Mouse (Mus musculus): ENCODE measurements around the gene Hapln3. TPM values are rescaled to one million over a fixed set of nuclear protein-coding genes. Genes with fewer than 3 reads are reported as not detected.

Hapln3 gene
- 1.6 and 3.0 TPM in 2 replicates for polyA plus RNA-seq (2015; fragmentation: Nextera tagmentation; extraction: Ambion mirVana)

GRCm38 (mm10) chr7:79130843-79131444 lies at the start of gene Hapln3:
Gene Hapln3 (minus strand): TSS chr7:79131018.
- H3K9me3 ChIP-seq: no peaks in the 10 kb centered on the region
- H3K36me3 ChIP-seq: peaks cover 20% of the 10 kb centered on the region
- H3K27ac ChIP-seq: no peak within 1 kb of the TSS
- peak within 1 kb of the TSS; percentile 56 for H3K4me2 ChIP-seq
- 3% methylated on average over 19 of the region's 19 CpGs for WGBS
- H3K4me1 ChIP-seq: peaks cover 18% of the 10 kb centered on the region
- 0 out of 2 replicates have a peak, but pooled peaks have one; percentile 13 for ATAC-seq (ENCODE audit: borderline replicate concordance, extremely low read depth, low FRiP score, low TSS enrichment)
- H3K27me3 ChIP-seq: no peaks in the 10 kb centered on the region
- peak within 1 kb of the TSS; percentile 29 for H3K4me3 ChIP-seq
- no peak within 1 kb of the TSS for H3K9ac ChIP-seq

GRCm38 (mm10) chr7:79173800-79174199 lies 43.0 kb upstream of the Hapln3 start:
- no peak for ATAC-seq (ENCODE audit: borderline replicate concordance, extremely low read depth, low FRiP score, low TSS enrichment)
- H3K4me3 ChIP-seq: no peak overlapping the region
- H3K9ac ChIP-seq: no peak overlapping the region
- no peaks in the 10 kb centered on the region for H3K36me3 ChIP-seq
- no peaks in the 10 kb centered on the region for H3K4me1 ChIP-seq
- 60% methylated on average over 3 of the region's 3 CpGs for WGBS
- no peak overlapping the region for H3K27ac ChIP-seq
- no peaks in the 10 kb centered on the region for H3K27me3 ChIP-seq
- H3K9me3 ChIP-seq: no peaks in the 10 kb centered on the region
- H3K4me2 ChIP-seq: no peak overlapping the region

GRCm38 (mm10) chr7:79171782-79172181 lies 41.0 kb upstream of the Hapln3 start:
- Histone ChIP-seq H3K4me2 (no peak overlapping the region), H3K9ac (no peak overlapping the region), H3K36me3 (no peaks in the 10 kb centered on the region), H3K4me1 (no peaks in the 10 kb centered on the region), H3K27ac (no peak overlapping the region), H3K27me3 (no peaks in the 10 kb centered on the region), H3K4me3 (no peak overlapping the region), H3K9me3 (no peaks in the 10 kb centered on the region)
- no peak for ATAC-seq (ENCODE audit: borderline replicate concordance, extremely low read depth, low FRiP score, low TSS enrichment)
- 70% methylated on average over 1 of the region's 1 CpGs for WGBS

DNA sequence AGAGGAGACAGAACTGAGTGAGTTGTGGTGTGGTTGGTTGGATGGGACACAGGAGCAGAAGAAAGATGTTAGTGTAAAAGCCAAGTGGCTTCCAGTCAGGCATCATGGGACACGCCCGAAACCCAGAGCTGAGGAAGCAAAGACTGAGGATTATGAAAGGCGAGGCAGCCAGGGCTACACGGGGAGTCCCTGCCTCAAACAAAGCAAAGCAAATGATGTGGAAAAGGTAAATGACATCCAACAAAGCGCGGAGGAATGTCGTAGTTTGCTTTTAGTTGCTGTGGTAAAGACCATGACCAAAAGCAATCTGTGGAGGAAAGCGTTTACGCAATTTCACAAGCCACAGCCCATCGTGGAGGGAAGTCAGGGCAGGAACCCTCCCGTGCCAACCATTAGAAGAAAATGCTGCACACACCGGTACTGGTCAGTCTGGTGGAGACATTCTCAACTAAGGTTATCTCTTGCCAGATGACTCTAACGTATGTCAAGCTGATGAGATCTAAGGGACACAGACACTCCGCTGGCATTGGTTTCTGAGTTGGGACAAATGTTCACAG lies 36.3 kb upstream of the Hapln3 start:
- no peaks in the 10 kb centered on the region for H3K36me3 ChIP-seq
- H3K4me1 ChIP-seq: no peaks in the 10 kb centered on the region
- H3K4me3 ChIP-seq: no peak overlapping the region
- no peak overlapping the region for H3K27ac ChIP-seq
- no peak overlapping the region for H3K4me2 ChIP-seq
- H3K9ac ChIP-seq: no peak overlapping the region
- H3K9me3 ChIP-seq: no peaks in the 10 kb centered on the region
- ATAC-seq (ENCODE audit: borderline replicate concordance, extremely low read depth, low FRiP score, low TSS enrichment): no peak
- no peaks in the 10 kb centered on the region for H3K27me3 ChIP-seq
- 79% methylated on average over 14 of the region's 14 CpGs for WGBS

- Histone ChIP-seq H3K27me3 (no peaks in the 10 kb centered on the region), H3K36me3 (no peaks in the 10 kb centered on the region), H3K4me2 (no peak overlapping the region), H3K4me1 (no peaks in the 10 kb centered on the region), H3K9ac (no peak overlapping the region), H3K27ac (no peak overlapping the region), H3K9me3 (no peaks in the 10 kb centered on the region), H3K4me3 (no peak overlapping the region)
- WGBS: 33% methylated on average over 1 of the region's 1 CpGs
- no peak for ATAC-seq (ENCODE audit: borderline replicate concordance, extremely low read depth, low FRiP score, low TSS enrichment)
Measured at GRCm38 (mm10) chr7:79159406-79159805, 28.6 kb upstream of the Hapln3 start.

GRCm38 (mm10) chr7:79149522-79149921 lies 18.7 kb upstream of the Hapln3 start:
- H3K4me2 ChIP-seq: peak overlapping the region; percentile 82; the same call in 1 of the 2 replicates
- WGBS: 45% methylated on average over 6 of the region's 6 CpGs
- ATAC-seq (ENCODE audit: borderline replicate concordance, extremely low read depth, low FRiP score, low TSS enrichment): no peak
- 0 out of 2 replicates have a peak overlapping the region, but pooled peaks have one; percentile 0 for H3K9ac ChIP-seq
- H3K9me3 ChIP-seq: no peaks in the 10 kb centered on the region
- no peak overlapping the region for H3K4me3 ChIP-seq
- 0 out of 2 replicates have a peak, but pooled peaks cover 6% of the 10 kb centered on the region for H3K36me3 ChIP-seq
- no peaks in the 10 kb centered on the region for H3K27me3 ChIP-seq
- peaks cover 25% of the 10 kb centered on the region for H3K4me1 ChIP-seq
- H3K27ac ChIP-seq: no peak overlapping the region

- H3K27ac ChIP-seq: peak within 1 kb of the TSS; percentile 89
- H3K9ac ChIP-seq: peak within 1 kb of the TSS; percentile 77
- peak within 1 kb of the TSS; percentile 82 for H3K4me3 ChIP-seq
- peaks cover 10% of the 10 kb centered on the region for H3K36me3 ChIP-seq
- H3K4me1 ChIP-seq: peaks cover 25% of the 10 kb centered on the region
- no peaks in the 10 kb centered on the region for H3K27me3 ChIP-seq
- peak; percentile 97 for ATAC-seq (ENCODE audit: borderline replicate concordance, extremely low read depth, low FRiP score, low TSS enrichment)
- no peaks in the 10 kb centered on the region for H3K9me3 ChIP-seq
- WGBS: under 1% methylated on average over 38 of the region's 39 CpGs
- H3K4me2 ChIP-seq: peak within 1 kb of the TSS; percentile 82
Measured at GRCm38 (mm10) chr7:79148711-79149266, 18.0 kb upstream of the Hapln3 start, which contains the start of gene Mfge8. Gene Mfge8 (minus strand): TSS chr7:79149060.

DNA sequence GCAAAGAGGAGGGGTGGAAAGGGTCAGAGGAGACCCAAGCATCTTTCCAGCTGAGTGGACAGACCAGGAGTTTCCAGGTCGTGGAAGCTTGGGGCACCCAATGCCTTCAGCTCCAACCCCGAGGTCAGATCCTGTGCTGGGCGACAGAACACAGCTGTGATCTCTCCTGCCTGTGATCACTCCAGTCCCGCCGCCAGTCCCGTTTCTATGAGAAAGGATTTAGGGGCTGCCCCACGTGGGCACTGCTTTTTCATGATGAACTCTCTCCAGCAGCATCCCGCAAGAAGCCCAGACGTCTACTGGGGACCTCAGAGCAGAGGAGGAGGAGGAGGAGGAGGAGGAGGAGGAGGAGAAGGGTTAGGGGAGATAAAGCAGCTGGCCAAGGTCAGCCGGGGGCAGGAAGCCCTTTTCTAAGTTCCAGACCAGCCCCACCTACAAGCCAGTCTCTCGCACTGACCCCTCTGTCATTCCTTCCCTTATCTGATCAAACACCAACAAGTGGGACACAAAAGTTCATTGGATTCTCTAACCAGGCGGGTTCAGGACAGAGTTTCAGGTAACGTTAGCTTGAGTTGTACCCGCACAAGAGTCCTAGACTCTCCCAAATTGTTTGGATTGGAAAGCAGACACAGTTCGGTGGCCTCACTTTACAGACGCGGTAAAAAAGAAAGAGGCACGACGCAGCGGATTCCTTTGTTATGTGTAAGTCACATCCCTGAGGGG lies 17.3 kb upstream of the Hapln3 start:
- Histone ChIP-seq H3K27ac (peak overlapping the region; percentile 89), H3K36me3 (peaks cover 17% of the 10 kb centered on the region), H3K27me3 (no peaks in the 10 kb centered on the region), H3K9ac (peak overlapping the region; percentile 77), H3K4me1 (peaks cover 25% of the 10 kb centered on the region), H3K4me3 (peak overlapping the region; percentile 82), H3K9me3 (no peaks in the 10 kb centered on the region), H3K4me2 (peak overlapping the region; percentile 82)
- WGBS: 2% methylated on average over 19 of the region's 20 CpGs
- 0 out of 2 replicates have a peak, but pooled peaks have one; percentile 2 for ATAC-seq (ENCODE audit: borderline replicate concordance, extremely low read depth, low FRiP score, low TSS enrichment)

DNA sequence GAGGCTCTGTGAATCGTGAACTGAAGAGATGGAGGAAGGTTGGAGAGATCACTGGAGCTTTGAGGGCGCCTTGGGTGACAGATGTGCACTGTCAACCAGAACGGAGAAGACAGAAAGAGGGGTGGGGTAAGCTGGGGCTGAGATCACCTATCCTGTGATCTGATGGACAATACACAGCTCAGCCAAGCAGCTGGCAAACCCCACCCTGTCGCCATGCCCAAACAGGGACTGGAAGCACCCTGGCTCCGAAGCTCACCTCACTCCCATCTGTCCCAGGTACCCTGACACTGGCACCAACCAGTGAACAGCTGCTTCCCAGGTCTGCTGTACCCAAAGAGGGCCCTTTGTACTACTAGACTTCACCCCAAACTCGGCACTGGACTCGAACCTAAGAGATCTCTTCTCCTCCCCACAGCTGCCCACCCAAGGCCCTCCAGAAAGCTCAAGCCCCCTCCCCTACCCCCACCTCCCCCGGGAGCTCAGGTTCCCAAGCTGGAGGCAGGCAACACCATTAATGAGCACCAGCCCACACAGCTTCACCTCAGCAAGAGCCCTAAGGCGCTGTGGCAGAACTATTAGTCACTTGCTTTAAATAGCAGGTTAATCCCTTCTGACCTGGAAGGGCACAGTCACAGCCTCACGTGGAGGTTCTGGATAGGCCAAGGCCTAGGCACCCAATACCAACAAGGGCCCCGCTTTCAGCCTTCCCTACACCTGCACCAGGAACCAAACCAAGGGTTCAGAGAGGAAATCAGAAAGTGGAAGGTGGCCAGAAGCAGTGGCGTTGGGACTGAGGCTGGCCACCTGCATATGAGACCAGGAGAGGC lies 16.4 kb upstream of the Hapln3 start:
- no peaks in the 10 kb centered on the region for H3K27me3 ChIP-seq
- H3K9ac ChIP-seq: peak overlapping the region; percentile 77; the same call in 1 of the 2 replicates
- H3K4me2 ChIP-seq: peak overlapping the region; percentile 82
- H3K4me3 ChIP-seq: peak overlapping the region; percentile 82
- no peaks in the 10 kb centered on the region for H3K9me3 ChIP-seq
- no peak overlapping the region for H3K27ac ChIP-seq
- H3K4me1 ChIP-seq: peaks cover 25% of the 10 kb centered on the region
- WGBS: 45% methylated on average over 12 of the region's 12 CpGs
- ATAC-seq (ENCODE audit: borderline replicate concordance, extremely low read depth, low FRiP score, low TSS enrichment): no peak
- peaks cover 26% of the 10 kb centered on the region for H3K36me3 ChIP-seq

- H3K4me2 ChIP-seq: no peak overlapping the region
- no peaks in the 10 kb centered on the region for H3K27me3 ChIP-seq
- H3K27ac ChIP-seq: no peak overlapping the region
- no peak overlapping the region for H3K4me3 ChIP-seq
- WGBS: 36% methylated on average over 8 of the region's 8 CpGs
- H3K36me3 ChIP-seq: peaks cover 57% of the 10 kb centered on the region
- no peaks in the 10 kb centered on the region for H3K4me1 ChIP-seq
- ATAC-seq (ENCODE audit: borderline replicate concordance, extremely low read depth, low FRiP score, low TSS enrichment): no peak
- H3K9me3 ChIP-seq: no peaks in the 10 kb centered on the region
- H3K9ac ChIP-seq: no peak overlapping the region
Measured at GRCm38 (mm10) chr7:79140897-79141296, 10.1 kb upstream of the Hapln3 start.

GRCm38 (mm10) chr7:79139891-79140591 lies 9.2 kb upstream of the Hapln3 start:
- Histone ChIP-seq H3K9me3 (no peaks in the 10 kb centered on the region), H3K4me3 (no peak overlapping the region), H3K9ac (no peak overlapping the region), H3K27ac (no peak overlapping the region), H3K4me1 (no peaks in the 10 kb centered on the region), H3K4me2 (no peak overlapping the region), H3K36me3 (peaks cover 62% of the 10 kb centered on the region), H3K27me3 (no peaks in the 10 kb centered on the region)
- ATAC-seq (ENCODE audit: borderline replicate concordance, extremely low read depth, low FRiP score, low TSS enrichment): no peak
- WGBS: 61% methylated on average over 4 of the region's 4 CpGs
